Mouse (Mus musculus) C2C12 (cell line): ENCODE results near the gene Zkscan6. TPM values are rescaled to one million over a fixed set of nuclear protein-coding genes. Genes with fewer than 3 reads are reported as not detected.
A peak's percentile ranks its signal among the peaks of the same experiment; 100 is the strongest.

Experiments used
- H3K27me3 ChIP-seq: one replicate; pipeline ENCODE4 v1.6.1; 2011; ENCODE audit not compliant: control insufficient read depth, insufficient read depth, insufficient read length
- H3K36me3 ChIP-seq: one replicate; pipeline ENCODE4 v1.6.1; 2011; ENCODE audit not compliant: control insufficient read depth, insufficient read depth
- H3K4me3 ChIP-seq: one replicate; pipeline ENCODE4 v1.5.1; 2011; ENCODE audit warnings: mild to moderate bottlenecking, control low read depth; ENCODE audit not compliant: poor library complexity, insufficient read depth, severe bottlenecking
- H3K79me2 ChIP-seq: one replicate; pipeline ENCODE4 v1.6.1; 2011; ENCODE audit not compliant: control insufficient read depth, insufficient read depth
- H3K79me3 ChIP-seq: one replicate; pipeline ENCODE4 v1.6.1; 2011; ENCODE audit warnings: low read depth, control low read depth
- H3ac ChIP-seq: one replicate; pipeline ENCODE3; 2011; ENCODE audit warnings: low read depth; ENCODE audit not compliant: control insufficient read depth, insufficient read length
- CEBPB ChIP-seq: IDR thresholded peaks from one replicate; pipeline ENCODE4 v1.6.1; 2011; ENCODE audit warnings: low read depth, mild to moderate bottlenecking, control low read depth, moderate library complexity
- CTCF ChIP-seq: IDR thresholded peaks from one replicate; pipeline ENCODE4 v1.5.1; 2011; ENCODE audit not compliant: control insufficient read depth, insufficient read depth, insufficient read length
- FOSL1 ChIP-seq: IDR thresholded peaks from one replicate; pipeline ENCODE4 v1.8.0; 2011; ENCODE audit warnings: mild to moderate bottlenecking, low read length; ENCODE audit not compliant: poor library complexity, insufficient read depth, severe bottlenecking
- MAX ChIP-seq: IDR thresholded peaks from one replicate; pipeline ENCODE4 v1.6.1; 2011; ENCODE audit warnings: mild to moderate bottlenecking, control low read depth
- MYOD1 ChIP-seq: IDR thresholded peaks from one replicate; pipeline ENCODE4 v1.6.1; 2011; ENCODE audit warnings: low read depth; ENCODE audit not compliant: control insufficient read depth, insufficient read length
- MYOG ChIP-seq: IDR thresholded peaks from one replicate; pipeline ENCODE4 v1.6.1; 2011; ENCODE audit not compliant: control insufficient read depth, insufficient read length; ENCODE audit errors: extremely low read depth
- USF1 ChIP-seq: IDR thresholded peaks from one replicate; pipeline ENCODE4 v1.6.1; 2011; ENCODE audit warnings: low read depth, mild to moderate bottlenecking, control low read depth, moderate library complexity
- long read RNA-seq, 2 experiments: library from polyadenylated mRNA; unstranded; transcript quantifications; one replicate each; pipeline ENCODE4 v2.0.0; 2019 to 2020
- polyA plus RNA-seq: library from polyadenylated mRNA; unstranded; fragments of >200 nt; fragmentation: generic; extraction: Trizol; gene quantifications from one replicate; pipeline ENCODE4 v1.2.1, GENCODE M21; 2012; ENCODE audit warnings: missing spikeins

Gene Zkscan6
- polyA plus RNA-seq, result 5.6 TPM
- long read RNA-seq, experiment 1, partial matches to known transcripts, result 1 of 11 reads
- long read RNA-seq, experiment 1, other reads (novel, unspliced or antisense), result 8 of 11 reads
- long read RNA-seq, experiment 2, transcript Zkscan6-202 (7 exons, 2,270 nt), result major isoform, 49 of 91 reads
- long read RNA-seq, experiment 2, partial matches to known transcripts, result 22 of 91 reads
- long read RNA-seq, experiment 2, other reads (novel, unspliced or antisense), result 20 of 91 reads

GRCm38 (mm10) chr11:65806909-65807504 lies at the start of gene Zkscan6:
Gene Zkscan6 (plus strand): TSS chr11:65807175.
- TF ChIP-seq MYOG (no peak), CTCF (no peak), FOSL1 (no peak), MAX (peak; percentile 49)
- H3ac ChIP-seq, result peak within 1 kb of the TSS; percentile 72
- H3K27me3 ChIP-seq, result no peaks in the 10 kb centered on the region
- no peaks in the 10 kb centered on the region for H3K36me3 ChIP-seq
- peak within 1 kb of the TSS; percentile 63 for H3K4me3 ChIP-seq
- H3K79me3 ChIP-seq, result peaks cover 20% of the 10 kb centered on the region
- H3K79me2 ChIP-seq, result peaks cover 47% of the 10 kb centered on the region

- H3K27me3 ChIP-seq, result no peaks in the 10 kb centered on the region
- H3K79me3 ChIP-seq, result peaks cover 63% of the 10 kb centered on the region
- no peak overlapping the region for H3ac ChIP-seq
- TF ChIP-seq MAX (no peak), CEBPB (no peak), CTCF (no peak), FOSL1 (no peak), USF1 (no peak), MYOD1 (no peak), MYOG (no peak)
- peaks cover 11% of the 10 kb centered on the region for H3K36me3 ChIP-seq
- no peak overlapping the region for H3K4me3 ChIP-seq
- peaks cover 88% of the 10 kb centered on the region for H3K79me2 ChIP-seq
Observed at GRCm38 (mm10) chr11:65759350-65759749, 47.6 kb upstream of the Zkscan6 start.

GRCm38 (mm10) chr11:65760912-65761311 lies 46.1 kb upstream of the Zkscan6 start:
- TF ChIP-seq USF1 (no peak), MAX (no peak), CTCF (no peak), MYOG (no peak), FOSL1 (no peak)
- peaks cover 97% of the 10 kb centered on the region for H3K79me2 ChIP-seq
- H3K27me3 ChIP-seq, result no peaks in the 10 kb centered on the region
- peaks cover 75% of the 10 kb centered on the region for H3K79me3 ChIP-seq
- no peak overlapping the region for H3ac ChIP-seq
- H3K4me3 ChIP-seq, result no peak overlapping the region
- H3K36me3 ChIP-seq, result peaks cover 10% of the 10 kb centered on the region

GRCm38 (mm10) chr11:65768445-65768844 lies 38.5 kb upstream of the Zkscan6 start:
- H3K36me3 ChIP-seq, result peaks cover 7% of the 10 kb centered on the region
- no peak overlapping the region for H3K4me3 ChIP-seq
- H3K79me3 ChIP-seq, result peaks cover 81% of the 10 kb centered on the region
- H3ac ChIP-seq, result no peak overlapping the region
- TF ChIP-seq CTCF (no peak), USF1 (no peak), CEBPB (no peak), MYOD1 (no peak), MAX (no peak), MYOG (no peak), FOSL1 (no peak)
- peaks cover 97% of the 10 kb centered on the region for H3K79me2 ChIP-seq
- no peaks in the 10 kb centered on the region for H3K27me3 ChIP-seq

- H3K36me3 ChIP-seq, result peaks cover 7% of the 10 kb centered on the region
- no peak overlapping the region for H3K4me3 ChIP-seq
- no peaks in the 10 kb centered on the region for H3K27me3 ChIP-seq
- TF ChIP-seq FOSL1 (no peak), CEBPB (no peak), CTCF (no peak), USF1 (no peak), MAX (no peak)
- peaks cover 96% of the 10 kb centered on the region for H3K79me2 ChIP-seq
- peaks cover 77% of the 10 kb centered on the region for H3K79me3 ChIP-seq
- H3ac ChIP-seq, result no peak overlapping the region
Observed at GRCm38 (mm10) chr11:65769990-65770389, 37.0 kb upstream of the Zkscan6 start.

- H3K79me2 ChIP-seq, result peaks cover 96% of the 10 kb centered on the region
- TF ChIP-seq FOSL1 (no peak), CTCF (no peak), MAX (no peak), CEBPB (no peak), MYOG (no peak), USF1 (no peak), MYOD1 (no peak)
- H3ac ChIP-seq, result no peak overlapping the region
- no peak overlapping the region for H3K4me3 ChIP-seq
- peaks cover 73% of the 10 kb centered on the region for H3K79me3 ChIP-seq
- no peaks in the 10 kb centered on the region for H3K27me3 ChIP-seq
- no peaks in the 10 kb centered on the region for H3K36me3 ChIP-seq
Observed at GRCm38 (mm10) chr11:65771546-65771945, 35.4 kb upstream of the Zkscan6 start.
